Mouse (Mus musculus) limb, embryonic 10.5 days (tissue): ENCODE data around the gene Reps1. TPM values are rescaled to one million over a fixed set of nuclear protein-coding genes. Genes with fewer than 3 reads are reported as not detected.
"Not testable (repeated sequence)": the region's sequence is repeated elsewhere in the genome, so short reads cannot be mapped to it uniquely, and the experiment has no call there.

Experiments used
- DNase-seq: peaks from one replicate; pipeline ENCODE4 v3.0.0-alpha.2; 2017; ENCODE audit warnings: low spot score
- H3K27ac ChIP-seq: fragments of 300-500 bp; sonication (generic); 2 replicates; pipeline ENCODE4 v1.5.1; 2016; ENCODE audit warnings: mild to moderate bottlenecking
- H3K27me3 ChIP-seq: fragments of 300-500 bp; sonication (generic); 2 replicates; pipeline ENCODE4 v1.6.1; 2016; ENCODE audit warnings: low read depth, mild to moderate bottlenecking; ENCODE audit not compliant: poor library complexity, severe bottlenecking
- H3K36me3 ChIP-seq: fragments of 300-500 bp; sonication (generic); 2 replicates; pipeline ENCODE4 v1.6.1; 2016; ENCODE audit warnings: mild to moderate bottlenecking, moderate library complexity
- H3K4me1 ChIP-seq: fragments of 300-500 bp; sonication (generic); 2 replicates; pipeline ENCODE4 v1.6.1; 2016
- H3K4me3 ChIP-seq: fragments of 300-500 bp; sonication (generic); 2 replicates; pipeline ENCODE4 v1.5.1; 2016; ENCODE audit warnings: mild to moderate bottlenecking, moderate library complexity
- H3K9me3 ChIP-seq: fragments of 300-500 bp; sonication (generic); replicated peaks from 2 replicates; pipeline ENCODE4 v1.6.1; 2016; ENCODE audit warnings: mild to moderate bottlenecking
- WGBS: fragments of 180-500 bp; shearing (Covaris S2); methylation state at CpG from one replicate; pipeline ENCODE4 v1.1.7; 2016; 5-methylcytosine and 5-hydroxymethylcytosine counted together
- polyA plus RNA-seq: library from polyadenylated mRNA; unstranded; fragments of >200 nt; fragmentation: Nextera tagmentation; extraction: Ambion mirVana; gene quantifications from 2 replicates; pipeline ENCODE4 v1.2.1, GENCODE M21; 2016

The Reps1 gene
- polyA plus RNA-seq, 1 experiment from 2014 or later = 17.8 TPM

DNA sequence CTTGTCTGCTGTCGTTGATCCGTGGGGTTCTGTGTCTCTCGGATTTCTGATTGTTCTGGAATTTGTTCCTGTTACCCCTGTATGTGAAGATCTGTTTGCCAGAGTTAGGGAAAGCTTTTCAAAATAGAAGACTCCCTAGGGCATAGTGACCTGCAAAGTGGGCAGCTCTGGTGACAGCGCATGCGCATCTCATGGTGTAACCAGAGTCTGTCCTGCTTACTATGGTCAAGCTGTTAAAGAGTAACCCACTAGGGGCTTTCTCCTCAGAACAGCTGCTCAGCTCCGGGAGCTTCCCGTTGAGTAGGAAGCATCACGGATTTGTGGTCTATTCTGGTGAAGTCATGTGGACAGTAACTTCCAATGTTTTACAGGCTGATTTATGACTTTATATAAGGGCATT is 62.7 kb downstream of the Reps1 start:
- Histone ChIP-seq H3K4me1 (no peaks in the 10 kb centered on the region), H3K36me3 (peaks cover 84% of the 10 kb centered on the region), H3K4me3 (no peak overlapping the region), H3K27ac (no peak overlapping the region), H3K27me3 (no peaks in the 10 kb centered on the region), H3K9me3 (no peaks in the 10 kb centered on the region)
- no peak for DNase-seq
- 91% methylated on average over 8 of the region's 8 CpGs for WGBS

DNA sequence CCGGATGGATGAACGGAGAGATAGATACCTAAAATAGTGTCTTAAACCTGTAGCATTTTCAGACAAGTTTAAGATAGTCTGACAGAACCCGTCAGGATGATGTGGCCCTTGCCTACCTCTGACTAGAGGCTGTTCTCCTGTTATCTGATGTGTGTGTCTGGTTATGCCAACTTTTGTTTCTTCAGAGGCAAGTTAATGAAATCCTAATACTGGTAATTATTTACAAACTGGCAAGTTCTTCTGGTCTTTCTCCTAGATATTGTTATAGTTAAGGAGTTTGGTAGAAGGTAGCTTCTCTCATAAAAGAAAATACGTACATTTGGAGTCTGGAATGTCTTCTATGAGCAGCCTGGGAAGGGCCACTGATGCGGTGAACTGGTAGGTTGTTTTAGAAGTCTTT is 74.6 kb downstream of the Reps1 start:
- Histone ChIP-seq H3K9me3 (no peaks in the 10 kb centered on the region), H3K27me3 (no peaks in the 10 kb centered on the region), H3K4me1 (no peaks in the 10 kb centered on the region), H3K4me3 (no peak overlapping the region), H3K36me3 (peaks cover 19% of the 10 kb centered on the region), H3K27ac (no peak overlapping the region)
- no peak for DNase-seq
- 96% methylated on average over 5 of the region's 5 CpGs for WGBS

DNA sequence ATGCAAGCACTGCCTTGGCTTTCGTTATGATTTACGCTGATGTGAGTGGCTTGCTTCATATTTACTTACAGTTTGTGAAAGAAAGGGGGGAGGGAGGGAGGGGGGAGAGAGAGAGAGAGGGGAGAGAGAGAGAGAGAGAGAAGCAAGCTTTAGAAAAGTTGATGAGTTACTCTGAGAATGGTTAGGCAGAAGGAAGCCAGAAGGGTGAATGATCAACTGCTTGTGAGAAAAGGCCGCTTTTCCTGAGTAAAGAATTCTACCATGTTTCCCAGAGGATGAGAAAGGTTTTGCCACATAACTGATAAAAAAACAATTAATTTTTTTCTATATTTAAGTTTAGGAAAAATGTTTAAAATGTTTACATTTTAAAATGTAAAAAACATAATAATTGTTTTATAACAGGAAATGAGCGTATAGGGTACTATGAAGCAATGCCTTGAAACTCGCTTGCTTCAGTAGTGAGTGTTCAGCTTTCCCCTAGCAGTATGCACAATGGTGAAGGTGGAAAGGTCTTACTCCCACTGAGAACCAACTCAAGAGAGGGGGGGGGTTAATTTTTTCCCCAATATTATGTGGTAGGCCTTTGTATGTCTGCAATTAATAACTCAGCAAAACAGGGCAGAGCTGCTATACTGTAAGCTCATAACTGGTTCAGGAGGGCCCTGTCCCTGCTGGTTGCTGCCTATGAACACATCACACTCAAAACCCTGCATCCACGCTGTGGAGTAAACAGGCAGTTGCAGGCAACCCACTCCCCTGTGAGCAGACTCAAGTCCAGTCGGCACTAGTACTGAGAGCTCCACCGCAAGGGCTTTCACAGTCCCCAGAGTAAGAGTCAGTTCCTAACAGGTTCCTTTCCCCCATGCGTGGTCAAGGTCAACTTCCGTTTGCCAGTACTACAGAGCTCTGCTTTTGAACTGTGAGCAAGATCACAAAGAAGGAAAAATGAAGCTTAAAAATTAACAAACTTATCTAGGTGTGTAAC is 76.3 kb downstream of the Reps1 start:
- WGBS = 92% methylated on average over 10 of the region's 10 CpGs
- H3K27me3 ChIP-seq = no peaks in the 10 kb centered on the region
- H3K27ac ChIP-seq = no peak overlapping the region
- peaks cover 6% of the 10 kb centered on the region; the same call in 1 of the 2 replicates for H3K36me3 ChIP-seq
- no peaks in the 10 kb centered on the region for H3K9me3 ChIP-seq
- H3K4me1 ChIP-seq = no peaks in the 10 kb centered on the region
- no peak for DNase-seq
- H3K4me3 ChIP-seq = no peak overlapping the region

DNA sequence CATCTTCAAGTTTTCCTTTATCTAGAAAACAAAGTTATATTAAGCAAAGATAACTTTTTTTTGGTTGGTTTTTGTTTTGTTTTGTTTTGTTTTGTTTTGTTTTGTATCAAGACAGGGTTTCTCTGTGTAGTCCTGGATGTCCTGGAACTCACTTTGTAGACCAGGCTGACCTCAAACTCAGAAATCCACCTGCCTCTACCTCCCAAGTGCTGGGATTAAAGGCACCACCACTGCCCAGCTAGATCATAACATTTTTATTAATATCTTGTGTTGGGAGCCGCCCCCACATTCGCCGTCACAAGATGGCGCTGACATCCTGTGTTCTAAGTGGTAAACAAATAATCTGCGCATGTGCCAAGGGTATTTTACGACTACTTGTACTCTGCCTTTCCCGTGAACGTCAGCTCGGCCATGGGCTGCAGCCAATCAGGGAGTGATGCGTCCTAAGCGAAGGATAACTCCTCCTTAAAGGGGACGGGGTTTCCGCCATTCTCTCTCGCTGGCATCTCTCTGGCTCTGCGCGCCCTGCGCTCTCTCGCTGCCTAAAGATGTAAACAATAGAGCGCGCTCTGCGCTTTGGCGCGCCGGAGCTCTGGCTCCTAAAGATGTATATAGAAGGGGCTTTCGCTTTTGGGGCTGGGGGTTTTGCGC is 83.3 kb downstream of the Reps1 start:
- not testable (repeated sequence) for DNase-seq, H3K27ac ChIP-seq, H3K4me1 ChIP-seq, H3K9me3 ChIP-seq, H3K27me3 ChIP-seq, H3K36me3 ChIP-seq
- H3K4me3 ChIP-seq = peak overlapping the region; percentile 33
- 84% methylated on average over 14 of the region's 26 CpGs for WGBS

DNA sequence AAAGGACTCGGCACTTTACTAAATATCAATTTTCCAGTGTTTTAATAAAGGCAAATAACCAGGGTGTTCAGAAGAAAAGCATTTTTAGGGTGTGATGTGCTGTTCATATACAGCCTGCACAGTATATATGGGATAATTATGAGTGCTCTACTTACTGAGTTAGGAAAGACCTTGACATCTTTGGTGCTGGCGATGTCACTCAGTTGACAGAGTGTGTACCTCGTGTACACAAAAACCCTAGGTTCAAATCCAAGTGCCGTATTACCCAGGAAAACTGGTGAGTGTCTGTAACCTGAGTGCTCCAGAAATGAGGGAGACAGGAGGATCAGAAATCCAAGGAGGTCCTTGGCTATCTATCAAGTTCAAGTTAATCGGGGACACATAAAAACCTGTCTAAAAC is 84.0 kb downstream of the Reps1 start:
- Histone ChIP-seq H3K4me3 (peak overlapping the region; percentile 33), H3K27ac (no peak overlapping the region), H3K9me3 (no peaks in the 10 kb centered on the region)

DNA sequence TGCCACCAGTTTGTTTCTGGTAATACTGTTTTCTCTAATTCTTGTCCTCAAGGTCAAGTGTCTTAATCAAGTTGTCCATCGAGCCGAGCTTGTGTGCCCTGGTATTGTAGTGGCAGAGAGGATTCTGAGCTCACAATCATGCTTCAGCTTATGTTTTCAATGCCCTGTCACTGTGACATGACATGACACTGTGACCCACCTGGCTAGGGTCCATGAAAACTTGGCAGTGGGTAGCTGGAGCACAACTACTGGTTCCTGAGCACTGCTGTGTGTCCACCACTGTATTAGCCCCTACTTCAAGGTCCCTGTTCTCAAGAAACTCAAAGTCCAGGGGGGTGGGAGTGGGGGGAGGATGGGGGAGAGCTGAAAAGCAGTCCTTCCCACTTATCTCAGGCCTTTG is 85.7 kb downstream of the Reps1 start:
- Histone ChIP-seq H3K9me3 (no peaks in the 10 kb centered on the region), H3K27ac (no peak overlapping the region), H3K36me3 (no peaks in the 10 kb centered on the region), H3K4me1 (no peaks in the 10 kb centered on the region; the same call in 1 of the 2 replicates), H3K4me3 (no peak overlapping the region), H3K27me3 (no peaks in the 10 kb centered on the region)
- 93% methylated on average over 2 of the region's 2 CpGs for WGBS
- no peak for DNase-seq

More for the DNA sequence above, 84.0 kb downstream of the Reps1 start:
- no peak for DNase-seq
- WGBS = 90% methylated on average over 5 of the region's 5 CpGs
- Histone ChIP-seq H3K4me1 (no peaks in the 10 kb centered on the region), H3K27me3 (no peaks in the 10 kb centered on the region), H3K36me3 (no peaks in the 10 kb centered on the region)

DNA sequence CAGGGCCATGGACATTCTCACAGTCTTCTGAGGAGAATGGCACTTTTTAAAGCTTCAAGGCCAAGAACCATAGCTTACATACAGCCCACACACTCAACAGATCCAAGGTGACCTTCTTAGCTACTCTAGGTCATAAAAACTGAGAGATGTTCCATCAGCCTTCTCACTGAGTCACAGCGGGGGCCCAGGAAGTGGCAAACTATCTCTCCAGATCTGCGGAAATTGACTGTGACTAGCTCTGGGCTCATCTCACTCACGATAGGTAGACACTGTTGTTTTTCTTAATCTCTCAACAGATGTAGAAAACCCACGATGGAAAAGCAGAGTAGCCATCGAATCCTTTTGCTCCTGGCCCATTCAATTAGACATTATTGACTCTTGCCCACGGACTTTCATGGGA is 86.6 kb downstream of the Reps1 start:
- 89% methylated on average over 6 of the region's 6 CpGs for WGBS
- H3K36me3 ChIP-seq = no peaks in the 10 kb centered on the region
- DNase-seq = no peak

DNA sequence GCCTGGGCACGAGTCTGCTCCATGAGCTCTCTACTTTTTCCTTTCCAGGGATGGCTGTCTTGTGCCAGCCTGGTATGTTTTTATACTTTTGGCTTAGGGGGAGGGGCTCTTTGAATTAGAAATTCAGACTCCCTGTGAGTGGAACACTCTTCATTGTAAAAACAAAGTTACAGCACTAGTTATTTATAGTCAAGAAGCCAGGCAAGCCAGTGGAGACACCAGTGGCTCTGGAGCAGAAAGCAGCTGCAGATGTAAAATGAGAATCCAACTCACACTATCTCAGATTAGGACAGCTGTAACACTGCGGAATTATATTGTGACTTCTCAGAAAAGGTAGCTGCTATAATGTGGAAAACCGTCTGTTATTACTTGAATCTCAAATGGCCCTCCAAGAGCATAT is 91.6 kb downstream of the Reps1 start:
- 82% methylated on average over 3 of the region's 3 CpGs for WGBS
- Histone ChIP-seq H3K36me3 (no peaks in the 10 kb centered on the region), H3K27ac (no peak overlapping the region), H3K4me1 (no peaks in the 10 kb centered on the region; the same call in 1 of the 2 replicates), H3K9me3 (no peaks in the 10 kb centered on the region), H3K4me3 (no peak overlapping the region), H3K27me3 (no peaks in the 10 kb centered on the region)
- DNase-seq = no peak

More for the DNA sequence above, 86.6 kb downstream of the Reps1 start:
- H3K4me1 ChIP-seq = no peaks in the 10 kb centered on the region; the same call in 1 of the 2 replicates
- H3K4me3 ChIP-seq = no peak overlapping the region
- H3K27me3 ChIP-seq = no peaks in the 10 kb centered on the region
- H3K27ac ChIP-seq = no peak overlapping the region
- no peaks in the 10 kb centered on the region for H3K9me3 ChIP-seq

DNA sequence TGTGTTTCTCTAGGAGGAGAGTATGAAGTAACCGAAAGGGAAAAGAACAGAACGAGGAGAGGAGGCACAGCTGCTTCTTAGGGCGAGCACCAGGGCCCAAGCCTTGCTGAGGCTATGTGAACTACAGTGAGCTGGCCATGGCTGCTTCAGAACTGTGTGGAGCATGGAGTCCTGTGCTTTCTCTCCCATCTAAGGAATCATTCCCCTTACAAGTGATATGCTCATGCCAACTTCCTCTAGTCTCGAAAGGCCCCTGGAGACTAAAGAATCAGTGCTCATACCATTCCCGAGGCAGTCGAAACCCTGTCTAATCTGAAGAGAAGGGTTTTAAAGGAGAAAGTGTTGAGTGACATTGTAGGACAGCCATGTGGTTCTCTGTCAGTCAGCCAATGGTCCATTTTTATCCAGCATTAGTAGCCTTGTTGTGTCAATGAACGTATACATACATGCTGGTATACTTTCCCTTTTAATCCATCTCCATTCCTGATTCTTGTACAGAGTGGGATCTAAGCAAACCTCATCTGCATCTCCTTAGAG is 106.8 kb downstream of the Reps1 start:
- no peaks in the 10 kb centered on the region for H3K4me1 ChIP-seq
- no peaks in the 10 kb centered on the region for H3K27me3 ChIP-seq
- no peak for DNase-seq
- WGBS = 89% methylated on average over 7 of the region's 7 CpGs
- no peaks in the 10 kb centered on the region for H3K9me3 ChIP-seq
- H3K36me3 ChIP-seq = no peaks in the 10 kb centered on the region
- no peak overlapping the region for H3K27ac ChIP-seq
- no peak overlapping the region for H3K4me3 ChIP-seq

Other genes starting within 250 kb of the Reps1 start
- gene Heca, start 107.8 kb upstream of the Reps1 start, polyA plus RNA-seq = 2.6 and 3.6 TPM in 2 replicates
- gene Abracl, start 32.6 kb upstream of the Reps1 start, polyA plus RNA-seq = 158 and 163 TPM in 2 replicates
- gene Ect2l, start 155.0 kb downstream of the Reps1 start, polyA plus RNA-seq = 0.54 and 0.87 TPM in 2 replicates
- 6.1 and 6.5 TPM in 2 replicates for gene Ccdc28a, start 179.1 kb downstream of the Reps1 start, polyA plus RNA-seq